Mouse (Mus musculus): ENCODE results near the gene Rasl10a.

DNA sequence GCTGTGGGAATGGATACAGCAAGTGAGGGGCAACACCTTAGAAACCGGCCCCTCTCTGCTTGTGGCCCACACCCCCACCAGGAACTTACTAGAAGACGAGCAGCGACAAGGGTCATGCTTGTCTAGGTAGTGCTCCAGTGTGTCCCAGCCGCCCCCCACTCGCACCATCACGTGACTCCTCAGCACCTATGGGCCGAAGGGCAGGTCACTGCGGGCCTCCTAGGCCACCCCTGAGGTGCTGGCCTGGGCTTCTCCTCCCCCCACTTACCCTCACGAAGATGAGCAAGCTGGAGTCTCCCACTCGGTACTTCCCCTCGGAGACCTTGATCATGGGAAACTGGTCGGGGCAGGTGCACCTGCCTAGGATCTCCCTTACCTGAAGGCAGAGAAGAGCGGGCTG is 4.4 kb downstream of the Rasl10a start:
- TF ChIP-seq POLR2A (IDR thresholded peaks at IDR 0.05; ENCODE audit: insufficient read length, low read depth): no peak
- TF ChIP-seq MAX (IDR thresholded peaks at IDR 0.05; ENCODE audit: low read depth): no peak

Data from myocyte (in vitro differentiated cells).